ENCODE assay signal across 8 mouse cellular contexts in the genomic region with DNA sequence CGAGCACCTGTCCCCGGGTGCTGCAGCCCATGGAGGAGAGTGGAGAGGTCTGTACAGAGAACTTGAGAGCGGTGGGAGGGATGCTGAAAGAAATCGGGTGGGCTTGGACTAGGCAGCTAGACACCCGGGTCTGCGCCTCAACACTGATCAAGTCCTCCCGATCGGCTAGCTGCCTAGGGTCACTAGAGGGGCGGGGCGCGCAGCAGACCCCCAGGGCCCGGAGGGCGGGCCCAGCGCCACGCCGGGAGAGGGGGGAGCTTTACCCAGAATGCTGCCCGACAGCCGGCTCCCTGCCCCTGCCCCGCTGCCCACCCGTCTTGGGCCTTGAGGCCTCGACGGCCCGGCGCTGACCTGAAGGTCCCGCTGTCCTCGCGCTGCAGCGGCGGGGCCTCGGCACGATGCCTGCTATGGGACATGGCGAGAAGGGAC. TPM values are rescaled to one million over a fixed set of nuclear protein-coding genes. Genes with fewer than 3 reads are reported as not detected.
DNase-seq lines count a peak whose midpoint lies in the region; ATAC-seq lines count a peak whose summit lies in the region.

No protein-coding gene starts in this region.

- peak overlapping the region; percentile 84 for H3K4me2 ChIP-seq in neural tube, embryonic 11.5 days (ENCODE audit: low read depth)

- ATAC-seq in neural tube, embryonic 11.5 days (ENCODE audit: insufficient read depth, low FRiP score, low TSS enrichment), result peak; percentile 62
- ATAC-seq in granulocyte monocyte progenitor cell, adult 5-6 weeks (replicated peaks; ENCODE audit: poor library complexity, severe bottlenecking), result peak; percentile 4

- H3K4me3 ChIP-seq in neural tube, embryonic 11.5 days (ENCODE audit: low read depth, low read length), result peak overlapping the region; percentile 73

- DNase-seq in adrenal gland, postnatal 25 days, result peak; percentile 18
- no peak for DNase-seq in adrenal gland, postnatal 36 days
- DNase-seq in neural tube, embryonic 11.5 days (ENCODE audit: low spot score), result no peak
- no peak for DNase-seq in neural tube, embryonic 10.5 days (ENCODE audit: extremely low spot score, low spot score)
- DNase-seq in lung, postnatal 14 days, result peak; percentile 9
- DNase-seq in testis, postnatal 14 days (ENCODE audit: low spot score), result peak; percentile 73
- DNase-seq in frontal cortex, postnatal 25 days (ENCODE audit: low spot score in 2 of 2), result no peak

- under 1% methylated on average over 31 of the region's 32 CpGs for WGBS in neural tube, embryonic 11.5 days

- H3K9me3 ChIP-seq in neural tube, embryonic 11.5 days (ENCODE audit: control insufficient read depth, low read length), result no peaks in the 10 kb centered on the region

- H3K4me1 ChIP-seq in neural tube, embryonic 11.5 days (ENCODE audit: control insufficient read depth, insufficient read depth, low read length), result no peaks in the 10 kb centered on the region

- H3K27me3 ChIP-seq in neural tube, embryonic 11.5 days (ENCODE audit: control insufficient read depth, insufficient read depth, low read length), result no peaks in the 10 kb centered on the region

- no peaks in the 10 kb centered on the region for H3K36me3 ChIP-seq in neural tube, embryonic 11.5 days (ENCODE audit: control insufficient read depth, insufficient read depth, low read length)

- H3K27ac ChIP-seq in neural tube, embryonic 11.5 days (ENCODE audit: low read depth, low read length), result peak overlapping the region; percentile 90

- H3K9ac ChIP-seq in neural tube, embryonic 11.5 days (ENCODE audit: low read length), result peak overlapping the region; percentile 79

RNA-seq across cellular contexts. Expression of a gene that starts 0.4 kb away (rescaled TPM):
- total RNA-seq in adrenal gland, postnatal 25 days (2021), result 24.8 and 39.6 TPM in 2 replicates
- total RNA-seq in adrenal gland, postnatal 36 days (2021), result 10 to 100 TPM; 22.0 to 32.0 TPM
- 88.6 and 91.3 TPM in 2 replicates for polyA plus RNA-seq in neural tube, embryonic 11.5 days (2014; fragmentation: Nextera tagmentation; extraction: Ambion mirVana)
- 22.3 and 23.1 TPM in 2 replicates for total RNA-seq in granulocyte monocyte progenitor cell, adult 5-6 weeks (2014; fragmentation: Nextera tagmentation)
- total RNA-seq in granulocyte monocyte progenitor cell, adult 5-6 weeks (2017), result 17.3 and 17.7 TPM in 2 replicates

RNA-seq across cellular contexts. Expression of a gene that starts 0.8 kb away (rescaled TPM):
- not detected in 2 replicates for total RNA-seq in adrenal gland, postnatal 25 days (2021)
- under 1 TPM; 0.26 to 0.40 TPM for total RNA-seq in adrenal gland, postnatal 36 days (2021)
- polyA plus RNA-seq in neural tube, embryonic 11.5 days (2014; fragmentation: Nextera tagmentation; extraction: Ambion mirVana), result 0.50 and 1.1 TPM in 2 replicates
- not detected in 2 replicates for total RNA-seq in granulocyte monocyte progenitor cell, adult 5-6 weeks (2014; fragmentation: Nextera tagmentation)
- total RNA-seq in granulocyte monocyte progenitor cell, adult 5-6 weeks (2017), result not detected in 2 replicates

RNA-seq across cellular contexts. Expression of a gene that starts 25.5 kb away (rescaled TPM):
- total RNA-seq in adrenal gland, postnatal 25 days (2021), result 17.7 and 22.8 TPM in 2 replicates
- 10 to 100 TPM; 20.7 to 25.7 TPM for total RNA-seq in adrenal gland, postnatal 36 days (2021)
- polyA plus RNA-seq in neural tube, embryonic 11.5 days (2014; fragmentation: Nextera tagmentation; extraction: Ambion mirVana), result 19.9 and 23.0 TPM in 2 replicates
- total RNA-seq in granulocyte monocyte progenitor cell, adult 5-6 weeks (2014; fragmentation: Nextera tagmentation), result 6.9 and 18.4 TPM in 2 replicates
- total RNA-seq in granulocyte monocyte progenitor cell, adult 5-6 weeks (2017), result 10.6 and 13.3 TPM in 2 replicates

RNA-seq across cellular contexts. Expression of a gene that starts 27.6 kb away (rescaled TPM):
- 53.4 and 55.2 TPM in 2 replicates for total RNA-seq in adrenal gland, postnatal 25 days (2021)
- 10 to 100 TPM; 49.6 to 54.7 TPM for total RNA-seq in adrenal gland, postnatal 36 days (2021)
- 13.9 and 14.1 TPM in 2 replicates for polyA plus RNA-seq in neural tube, embryonic 11.5 days (2014; fragmentation: Nextera tagmentation; extraction: Ambion mirVana)
- total RNA-seq in granulocyte monocyte progenitor cell, adult 5-6 weeks (2014; fragmentation: Nextera tagmentation), result 17.4 and 29.5 TPM in 2 replicates
- total RNA-seq in granulocyte monocyte progenitor cell, adult 5-6 weeks (2017), result 23.1 and 23.2 TPM in 2 replicates

Comparison
In these comparisons a context has a peak if more than half of its experiments do, and no peak if none do; other contexts are left out.
1. DNase-seq: peak in adrenal gland, postnatal 25 days (single experiment), lung, postnatal 14 days (single experiment) and testis, postnatal 14 days (single experiment); none in adrenal gland, postnatal 36 days (0 of 2), neural tube, embryonic 11.5 days (single experiment), neural tube, embryonic 10.5 days (single experiment) and frontal cortex, postnatal 25 days (0 of 2).